Mouse (Mus musculus) retina, adult 2 months (tissue): ENCODE data around the gene Vmn2r6.
"Not testable (repeated sequence)": the region's sequence is repeated elsewhere in the genome, so short reads cannot be mapped to it uniquely, and the experiment has no call there.

ENCODE experiments used
- DNase-seq: peaks from one replicate; pipeline ENCODE4 v3.0.0-alpha.2; 2012; ENCODE audit warnings: low read depth, low spot score

Gene Vmn2r6

DNA sequence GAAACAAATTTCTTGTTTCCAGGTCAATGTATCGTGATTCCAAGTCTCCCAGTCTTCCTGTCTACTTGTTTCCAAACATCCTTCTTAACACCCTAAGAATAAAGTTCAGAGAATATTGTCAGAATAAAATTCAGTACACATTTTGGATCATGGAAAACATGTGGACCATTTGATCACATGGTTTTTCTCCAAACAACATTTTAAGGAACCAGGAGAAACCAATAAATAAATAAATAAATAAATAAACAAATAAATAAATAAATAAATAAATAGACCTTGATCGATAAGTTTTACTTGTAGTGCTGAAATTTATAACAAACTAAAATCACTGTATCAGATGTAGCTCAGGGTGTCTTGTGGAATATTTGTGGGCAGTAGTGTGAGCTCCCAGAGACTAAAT, at the start of gene Vmn2r6:
Vmn2r6 (minus strand) TSS at position 101 of the 400 bp plus-strand sequence.
- not testable (repeated sequence) for DNase-seq

DNA sequence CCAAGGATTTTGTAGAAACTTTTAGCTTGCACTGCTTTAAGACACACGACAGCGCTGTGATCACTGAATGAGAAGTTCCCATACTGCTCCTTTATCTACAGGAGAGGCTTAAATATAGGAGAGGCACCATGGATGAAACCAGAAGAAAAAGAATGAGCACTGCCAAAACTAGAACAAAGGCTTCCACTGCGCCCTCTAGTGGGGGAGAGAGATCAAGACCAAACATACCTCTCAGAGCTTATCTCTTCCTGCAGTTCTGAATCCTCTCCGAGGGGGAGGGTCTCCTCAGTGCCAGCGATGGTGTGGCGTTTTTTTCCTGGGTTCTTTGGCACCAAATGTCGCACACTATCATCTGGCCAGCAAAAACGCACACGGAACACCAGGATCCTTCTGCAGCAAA, 22.0 kb upstream of the Vmn2r6 start:
- no peak for DNase-seq

DNA sequence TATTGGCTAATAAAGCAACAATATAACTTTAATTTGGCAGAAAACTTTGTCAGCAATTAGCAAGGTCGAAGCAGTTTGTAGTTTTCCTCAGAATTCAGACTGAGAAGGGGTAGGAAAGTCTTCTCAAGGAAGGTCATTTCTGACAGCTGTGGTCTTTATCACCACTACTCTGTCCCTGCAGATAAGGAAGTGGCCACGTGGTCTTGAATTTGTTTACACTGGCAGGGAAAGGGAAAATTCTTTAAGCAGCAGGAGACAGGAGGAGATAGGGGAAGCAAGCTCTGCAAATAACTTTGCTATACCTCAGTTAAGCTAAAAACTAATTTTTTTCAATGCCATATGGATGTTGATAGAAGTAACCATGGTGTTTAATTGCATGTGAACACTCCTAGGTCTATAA, 3.2 kb upstream of the Vmn2r6 start:
- not testable (repeated sequence) for DNase-seq

DNA sequence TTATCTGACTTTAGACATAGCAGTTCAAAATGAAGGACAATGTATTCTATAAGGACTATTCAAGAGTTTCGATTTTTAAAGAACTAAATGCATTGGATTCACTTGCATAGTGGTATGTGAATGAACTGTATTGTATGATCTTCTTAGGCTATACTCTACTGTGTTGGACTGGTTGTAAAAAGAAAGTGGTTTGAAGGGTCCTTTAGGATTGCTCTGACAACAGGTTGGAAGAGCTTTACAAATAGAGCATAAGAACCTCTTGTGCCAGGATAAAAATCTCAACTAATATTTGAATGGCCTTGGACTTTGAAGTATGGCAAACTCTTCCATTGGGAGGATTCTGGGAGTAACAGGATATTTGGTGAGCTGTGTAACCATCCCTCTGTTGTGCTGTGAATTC, 42.0 kb downstream of the Vmn2r6 start:
- DNase-seq: not testable (repeated sequence)

DNA sequence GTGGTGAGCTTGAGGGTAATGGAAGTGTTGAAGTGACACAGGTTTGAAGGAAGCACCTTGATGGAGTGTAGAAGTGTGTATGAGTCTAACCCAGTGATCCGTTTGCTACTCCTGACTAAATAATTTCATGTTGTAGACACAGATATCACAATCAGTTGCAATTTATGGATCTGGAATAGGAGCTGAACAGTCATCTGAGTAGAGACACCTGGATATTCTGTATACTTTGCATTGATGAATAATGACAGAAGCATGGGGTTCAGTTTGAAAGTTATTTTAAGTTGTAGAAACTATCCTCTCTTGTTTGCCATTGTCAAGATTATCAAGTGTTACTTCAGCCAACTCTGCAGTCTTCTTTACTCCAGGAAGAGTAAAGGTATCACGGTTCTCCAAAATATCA, 55.9 kb downstream of the Vmn2r6 start, which contains the start of gene Vmn2r5:
Vmn2r5 (minus strand) TSS at position 101 of the 400 bp plus-strand sequence.
- not testable (repeated sequence) for DNase-seq
